Mouse (Mus musculus): Measurements from ENCODE around the gene Ccdc9. TPM values are rescaled to one million over a fixed set of nuclear protein-coding genes. Genes with fewer than 3 reads are reported as not detected.
A peak's percentile ranks its signal among the peaks of the same experiment; 100 is the strongest.

Gene Ccdc9
- polyA plus RNA-seq, 1 experiment from 2014 or later: 18.3 TPM

GRCm38 (mm10) chr7:16240281-16240977, 46.2 kb downstream of the Ccdc9 start:
- Histone ChIP-seq H3K4me2 (replicated peaks; ENCODE audit: low read depth, low read length) (no peak overlapping the region), H3K4me3 (ENCODE audit: low read depth, low read length) (no peak overlapping the region), H3K27me3 (replicated peaks; ENCODE audit: insufficient read depth, low read length) (no peaks in the 10 kb centered on the region), H3K9ac (replicated peaks; ENCODE audit: low read depth) (no peak overlapping the region), H3K4me1 (ENCODE audit: insufficient read depth, low read depth, low read length) (peaks cover 6% of the 10 kb centered on the region; the same call in 1 of the 2 replicates), H3K36me3 (ENCODE audit: insufficient read depth, low read length) (no peaks in the 10 kb centered on the region), H3K27ac (ENCODE audit: low read length) (0 out of 2 replicates have a peak overlapping the region, but pooled peaks have one; percentile 5), H3K9me3 (ENCODE audit: low read length) (no peaks in the 10 kb centered on the region)
- WGBS: 62% methylated on average over 7 of the region's 7 CpGs
- ATAC-seq: no peak
- no peak for TF ChIP-seq EP300 (IDR thresholded peaks at IDR 0.05)
- no peak for TF ChIP-seq CTCF (IDR thresholded peaks at IDR 0.05)
- no peak for DNase-seq (ENCODE audit: low spot score)

GRCm38 (mm10) chr7:16239554-16239997, 47.0 kb downstream of the Ccdc9 start:
- no peak overlapping the region for H3K27ac ChIP-seq (ENCODE audit: low read length)
- H3K9me3 ChIP-seq (ENCODE audit: low read length): no peaks in the 10 kb centered on the region
- TF ChIP-seq EP300 (IDR thresholded peaks at IDR 0.05) (no peak), CTCF (IDR thresholded peaks at IDR 0.05) (no peak)
- DNase-seq (ENCODE audit: low spot score): peak; percentile 58
- WGBS: 52% methylated on average over 9 of the region's 9 CpGs
- H3K4me2 ChIP-seq (replicated peaks; ENCODE audit: low read depth, low read length): no peak overlapping the region
- H3K27me3 ChIP-seq (replicated peaks; ENCODE audit: insufficient read depth, low read length): no peaks in the 10 kb centered on the region
- H3K4me1 ChIP-seq (ENCODE audit: insufficient read depth, low read depth, low read length): peaks cover 6% of the 10 kb centered on the region; the same call in 1 of the 2 replicates
- no peak overlapping the region for H3K9ac ChIP-seq (replicated peaks; ENCODE audit: low read depth)
- peak; percentile 56 for ATAC-seq
- no peaks in the 10 kb centered on the region for H3K36me3 ChIP-seq (ENCODE audit: insufficient read depth, low read length)
- H3K4me3 ChIP-seq (ENCODE audit: low read depth, low read length): no peak overlapping the region

- ATAC-seq: 0 out of 2 replicates have a peak, but pooled peaks have one; percentile 23
These were observed 56.7 kb downstream of the Ccdc9 start for GRCm38 (mm10) chr7:16229869-16230268.

More at GRCm38 (mm10) chr7:16229869-16230268, 56.7 kb downstream of the Ccdc9 start:
- H3K4me1 ChIP-seq (ENCODE audit: insufficient read depth, low read depth, low read length): no peaks in the 10 kb centered on the region
- no peak overlapping the region for H3K27ac ChIP-seq (ENCODE audit: low read length)
- no peak overlapping the region for H3K4me2 ChIP-seq (replicated peaks; ENCODE audit: low read depth, low read length)
- H3K27me3 ChIP-seq (replicated peaks; ENCODE audit: insufficient read depth, low read length): no peaks in the 10 kb centered on the region
- DNase-seq (ENCODE audit: low spot score): peak; percentile 14
- H3K36me3 ChIP-seq (ENCODE audit: insufficient read depth, low read length): no peaks in the 10 kb centered on the region
- no peaks in the 10 kb centered on the region for H3K9me3 ChIP-seq (ENCODE audit: low read length)
- H3K9ac ChIP-seq (replicated peaks; ENCODE audit: low read depth): no peak overlapping the region
- WGBS: 26% methylated on average over 5 of the region's 5 CpGs
- H3K4me3 ChIP-seq (ENCODE audit: low read depth, low read length): no peak overlapping the region
- TF ChIP-seq EP300 (IDR thresholded peaks at IDR 0.05) (0 out of 2 replicates have a peak, but pooled peaks have one; percentile 27), CTCF (IDR thresholded peaks at IDR 0.05) (no peak)

Other genes with a start within 250 kb of the Ccdc9 start
- 2.3 and 3.1 TPM in 2 replicates for gene Bicra, start 238.9 kb downstream of the Ccdc9 start, polyA plus RNA-seq (2015; fragmentation: Nextera tagmentation; extraction: Ambion mirVana)
- gene Zfp541, start 225.0 kb downstream of the Ccdc9 start, polyA plus RNA-seq (2015; fragmentation: Nextera tagmentation; extraction: Ambion mirVana): not detected in 2 replicates
- 154 TPM in 2 replicates for gene Napa, start 188.3 kb downstream of the Ccdc9 start, polyA plus RNA-seq (2015; fragmentation: Nextera tagmentation; extraction: Ambion mirVana)
- 14.2 and 15.0 TPM in 2 replicates for gene Kptn, start 166.9 kb downstream of the Ccdc9 start, polyA plus RNA-seq (2015; fragmentation: Nextera tagmentation; extraction: Ambion mirVana)
- gene Slc8a2, start 157.0 kb downstream of the Ccdc9 start, polyA plus RNA-seq (2015; fragmentation: Nextera tagmentation; extraction: Ambion mirVana): 0.04 and 0.05 TPM in 2 replicates
- 12.3 and 12.7 TPM in 2 replicates for gene Meis3, start 111.7 kb downstream of the Ccdc9 start, polyA plus RNA-seq (2015; fragmentation: Nextera tagmentation; extraction: Ambion mirVana)
- 7.8 and 8.5 TPM in 2 replicates for gene Dhx34, start 64.8 kb downstream of the Ccdc9 start, polyA plus RNA-seq (2015; fragmentation: Nextera tagmentation; extraction: Ambion mirVana)
- gene C5ar2, start 42.6 kb downstream of the Ccdc9 start, polyA plus RNA-seq (2015; fragmentation: Nextera tagmentation; extraction: Ambion mirVana): 0.94 and 1.1 TPM in 2 replicates
- gene C5ar1, start 27.3 kb downstream of the Ccdc9 start, polyA plus RNA-seq (2015; fragmentation: Nextera tagmentation; extraction: Ambion mirVana): 11.8 and 13.3 TPM in 2 replicates
- 18.9 and 20.1 TPM in 2 replicates for gene Inafm1, start 13.2 kb downstream of the Ccdc9 start, polyA plus RNA-seq (2015; fragmentation: Nextera tagmentation; extraction: Ambion mirVana)
- gene Bbc3, start 21.6 kb upstream of the Ccdc9 start, polyA plus RNA-seq (2015; fragmentation: Nextera tagmentation; extraction: Ambion mirVana): 30.0 and 31.1 TPM in 2 replicates
- gene Sae1, start 101.0 kb upstream of the Ccdc9 start, polyA plus RNA-seq (2015; fragmentation: Nextera tagmentation; extraction: Ambion mirVana): 84.8 and 92.3 TPM in 2 replicates
- gene Zc3h4, start 114.1 kb upstream of the Ccdc9 start, polyA plus RNA-seq (2015; fragmentation: Nextera tagmentation; extraction: Ambion mirVana): 7.9 and 8.2 TPM in 2 replicates
- gene Tmem160, start 166.0 kb upstream of the Ccdc9 start, polyA plus RNA-seq (2015; fragmentation: Nextera tagmentation; extraction: Ambion mirVana): 81.0 and 87.9 TPM in 2 replicates
- 0.17 and 0.18 TPM in 2 replicates for gene Npas1, start 190.9 kb upstream of the Ccdc9 start, polyA plus RNA-seq (2015; fragmentation: Nextera tagmentation; extraction: Ambion mirVana)

All from lung, postnatal 0 days (tissue).